Mouse (Mus musculus) CH12.LX (cell line): Measurements from ENCODE around the gene A630023A22Rik. TPM values are rescaled to one million over a fixed set of nuclear protein-coding genes. Genes with fewer than 3 reads are reported as not detected.

ENCODE experiments used
- DNase-seq: peaks from one replicate; pipeline ENCODE4 v3.0.0-alpha.2; 2013; ENCODE audit errors: extremely low read depth
- H3K27ac ChIP-seq: 2 replicates; pipeline ENCODE4 v1.5.1; 2012; ENCODE audit warnings: low read depth, mild to moderate bottlenecking, control low read depth, moderate library complexity; ENCODE audit not compliant: insufficient read depth
- H3K27me3 ChIP-seq: replicated peaks from 2 replicates; pipeline ENCODE3; 2012; ENCODE audit warnings: inconsistent platforms
- H3K36me3 ChIP-seq, 2 experiments: replicated peaks in 1 of 2; 2 replicates each; pipeline versions ENCODE3 to v1.6.1; 2012; ENCODE audit warnings: inconsistent platforms in 1 of 2, low read length in 1 of 2, mild to moderate bottlenecking in 1 of 2, mixed read lengths in 1 of 2, moderate library complexity in 1 of 2; ENCODE audit not compliant: control insufficient read depth in 1 of 2, insufficient read depth in 1 of 2
- H3K4me1 ChIP-seq, 2 experiments: 2 replicates each; pipeline ENCODE4 v1.6.1; 2012; ENCODE audit warnings: inconsistent platforms in 1 of 2, moderate library complexity in 1 of 2; ENCODE audit not compliant: insufficient read depth in 2 of 2, control insufficient read depth in 1 of 2
- H3K4me2 ChIP-seq: 2 replicates; pipeline ENCODE4 v1.6.1; 2012; ENCODE audit warnings: low read depth, mild to moderate bottlenecking, control low read depth; ENCODE audit not compliant: poor library complexity, insufficient read depth, severe bottlenecking
- H3K4me3 ChIP-seq, 3 experiments: fragments of 150-350 bp in 1 of 3; sonication (generic) in 1 of 3; replicated peaks in 1 of 3; 2 replicates each; pipeline versions ENCODE3 to v1.5.1; 2011 to 2012; ENCODE audit warnings: low read depth in 2 of 3, low read length in 2 of 3, mild to moderate bottlenecking in 2 of 3, moderate library complexity in 2 of 3, control low read depth in 1 of 3, improper control_type of control experiment in 1 of 3, inconsistent platforms in 1 of 3, mixed read lengths in 1 of 3; ENCODE audit not compliant: poor library complexity in 1 of 3
- H3K79me2 ChIP-seq: replicated peaks from 2 replicates; pipeline ENCODE4 v1.6.1; 2012; ENCODE audit warnings: mild to moderate bottlenecking, moderate library complexity; ENCODE audit not compliant: control insufficient read depth, poor library complexity, insufficient read depth, severe bottlenecking; ENCODE audit errors: extremely low read depth
- H3K9ac ChIP-seq: 2 replicates; pipeline ENCODE4 v1.6.1; 2012; ENCODE audit warnings: low read depth, mild to moderate bottlenecking, control low read depth, moderate library complexity; ENCODE audit not compliant: insufficient read depth
- H3K9me3 ChIP-seq: replicated peaks from 2 replicates; pipeline ENCODE3; 2012; ENCODE audit warnings: low read length, inconsistent platforms, mixed read lengths
- CHD1 ChIP-seq: IDR thresholded peaks from 2 replicates; pipeline ENCODE4 v1.6.1; 2012; ENCODE audit warnings: low read depth, low read length, improper control_type of control experiment, inconsistent platforms
- CHD2 ChIP-seq: IDR thresholded peaks from 2 replicates; pipeline ENCODE4 v1.6.1; 2011; ENCODE audit warnings: low read length, improper control_type of control experiment
- CTCF ChIP-seq, 2 experiments: IDR thresholded peaks in 1 of 2; conservative IDR thresholded peaks in 1 of 2; 2 replicates each; pipeline ENCODE4 v1.5.1; 2011 to 2012; ENCODE audit warnings: low read depth in 2 of 2, low read length in 2 of 2, improper control_type of control experiment in 1 of 2, inconsistent platforms in 1 of 2, mild to moderate bottlenecking in 1 of 2, moderate library complexity in 1 of 2
- E2F4 ChIP-seq: IDR thresholded peaks from 2 replicates; pipeline ENCODE4 v1.6.1; 2011; ENCODE audit warnings: low read depth, low read length, improper control_type of control experiment; ENCODE audit not compliant: insufficient replicate concordance
- ETS1 ChIP-seq: conservative IDR thresholded peaks from 2 replicates; pipeline ENCODE4 v1.6.1; 2012; ENCODE audit warnings: low read depth, mild to moderate bottlenecking, inconsistent platforms, low read length, improper control_type of control experiment, moderate library complexity
- GABPA ChIP-seq: IDR thresholded peaks from 2 replicates; pipeline ENCODE4 v1.6.1; 2012; ENCODE audit warnings: low read depth, low read length, improper control_type of control experiment, inconsistent platforms; ENCODE audit not compliant: insufficient replicate concordance
- IRF4 ChIP-seq: IDR thresholded peaks from 2 replicates; pipeline ENCODE4 v1.6.1; 2014; ENCODE audit warnings: low read depth, mild to moderate bottlenecking, inconsistent platforms, low read length, improper control_type of control experiment
- JUN ChIP-seq: IDR thresholded peaks from 2 replicates; pipeline ENCODE4 v1.6.1; 2011; ENCODE audit warnings: low read depth, mild to moderate bottlenecking, low read length, improper control_type of control experiment, moderate library complexity; ENCODE audit not compliant: insufficient read depth
- KAT2A ChIP-seq: IDR thresholded peaks from 2 replicates; pipeline ENCODE4 v1.6.1; 2012; ENCODE audit warnings: low read length, improper control_type of control experiment, inconsistent platforms; ENCODE audit not compliant: insufficient replicate concordance
- MAFK ChIP-seq: IDR thresholded peaks from 2 replicates; pipeline ENCODE4 v1.6.1; 2011; ENCODE audit warnings: low read length, improper control_type of control experiment; ENCODE audit not compliant: insufficient replicate concordance
- MAX ChIP-seq: IDR thresholded peaks from 2 replicates; pipeline ENCODE4 v1.6.1; 2011; ENCODE audit warnings: low read length, improper control_type of control experiment
- MAZ ChIP-seq: IDR thresholded peaks from 2 replicates; pipeline ENCODE4 v1.6.1; 2012; ENCODE audit warnings: low read depth, mild to moderate bottlenecking, inconsistent platforms, low read length, improper control_type of control experiment, moderate library complexity
- MEF2A ChIP-seq: IDR thresholded peaks from 2 replicates; pipeline ENCODE4 v1.6.1; 2014; ENCODE audit warnings: low read depth, mild to moderate bottlenecking, inconsistent platforms, low read length, improper control_type of control experiment, borderline replicate concordance
- NRF1 ChIP-seq: IDR thresholded peaks from 2 replicates; pipeline ENCODE4 v1.6.1; 2014; ENCODE audit warnings: low read depth, mild to moderate bottlenecking, inconsistent platforms, low read length, improper control_type of control experiment, moderate library complexity
- POLR2AphosphoS2 ChIP-seq: IDR thresholded peaks from 2 replicates; pipeline ENCODE4 v1.6.1; 2011; ENCODE audit warnings: low read depth, low read length, improper control_type of control experiment
- RAD21 ChIP-seq: IDR thresholded peaks from 2 replicates; pipeline ENCODE4 v1.6.1; 2011; ENCODE audit warnings: low read depth, mild to moderate bottlenecking, low read length, improper control_type of control experiment, moderate library complexity
- RCOR1 ChIP-seq: conservative IDR thresholded peaks from 2 replicates; pipeline ENCODE4 v1.6.1; 2012; ENCODE audit warnings: low read depth, mild to moderate bottlenecking, inconsistent platforms, low read length, improper control_type of control experiment
- SIN3A ChIP-seq: IDR thresholded peaks from 2 replicates; pipeline ENCODE4 v1.6.1; 2012; ENCODE audit warnings: low read length, improper control_type of control experiment, inconsistent platforms
- TCF12 ChIP-seq: IDR thresholded peaks from 2 replicates; pipeline ENCODE4 v1.6.1; 2014; ENCODE audit warnings: low read depth, mild to moderate bottlenecking, inconsistent platforms, low read length, improper control_type of control experiment
- UBTF ChIP-seq: IDR thresholded peaks from 2 replicates; pipeline ENCODE4 v1.6.1; 2012; ENCODE audit warnings: low read depth, mild to moderate bottlenecking, inconsistent platforms, low read length, improper control_type of control experiment, moderate library complexity
- USF1 ChIP-seq: IDR thresholded peaks from 2 replicates; pipeline ENCODE4 v1.6.1; 2014; ENCODE audit warnings: low read depth, mild to moderate bottlenecking, inconsistent platforms, low read length, improper control_type of control experiment
- ZC3H11A ChIP-seq: IDR thresholded peaks from 2 replicates; pipeline ENCODE4 v1.6.1; 2012; ENCODE audit warnings: low read depth, mild to moderate bottlenecking, inconsistent platforms, low read length, improper control_type of control experiment
- ZKSCAN1 ChIP-seq: IDR thresholded peaks from 2 replicates; pipeline ENCODE4 v1.6.1; 2012; ENCODE audit warnings: low read depth, inconsistent platforms, low read length, improper control_type of control experiment, borderline replicate concordance
- dilution Hi-C: fragments of 300-500 bp; cut with MboI; formaldehyde crosslinking; loops from 2 replicates; pipeline ENCODE4 v1.14.3; 2020; ENCODE audit warnings: low sequenced_read_pairs; ENCODE audit not compliant: extremely low pct_unique_long_range_greater_than_20kb, extremely low pct_ligation_motif_present
- in situ Hi-C: fragments of 300-500 bp; cut with MboI; formaldehyde crosslinking; loops from 3 replicates; pipeline ENCODE4 v1.14.3; 2019; ENCODE audit warnings: low sequenced_read_pairs, low pct_ligation_motif_present, low pct_unique_long_range_greater_than_20kb, mixed read lengths
- polyA plus RNA-seq: library from polyadenylated mRNA; unstranded; fragments of >175 nt; gene quantifications from 2 replicates; pipeline ENCODE4 v1.2.1, GENCODE M21; 2012; ENCODE audit warnings: low read depth; ENCODE audit not compliant: insufficient read length
- total RNA-seq, 2 experiments: library from RNA; depleted of rRNA; stranded (reverse); fragments of 300-350 nt in 1 of 2; fragments of >200 nt in 1 of 2; gene quantifications; 2 replicates each; pipeline ENCODE4 v1.2.3; 2012 to 2014

Gene A630023A22Rik
- total and polyA plus RNA-seq, 3 experiments = 0.36 TPM; not detected in 2

- Histone ChIP-seq H3K4me3 (no peak overlapping the region), H3K9ac (no peak overlapping the region), H3K4me1 (peaks cover 0 to 5% of the 10 kb centered on the region in 2 experiments; a peak in 1 of 4 replicates), H3K36me3 (no peaks in the 10 kb centered on the region), H3K79me2 (no peaks in the 10 kb centered on the region), H3K4me2 (no peak overlapping the region), H3K9me3 (no peaks in the 10 kb centered on the region), H3K27ac (no peak overlapping the region), H3K27me3 (no peaks in the 10 kb centered on the region)
- in situ Hi-C loops = no loop called here
- dilution Hi-C loops = no loop called here
- TF ChIP-seq CTCF (conservative IDR thresholded peaks at IDR 0.05 in 1 of 2, IDR thresholded peaks at IDR 0.05 in 1 of 2; ENCODE audit: low read depth in 2 of 2, low read length in 2 of 2) (no peak), POLR2AphosphoS2 (no peak), SIN3A (no peak), CHD2 (no peak), ZC3H11A (no peak), MAX (no peak), RCOR1 (no peak), ZKSCAN1 (no peak), JUN (no peak), ETS1 (no peak), USF1 (no peak), CHD1 (no peak), E2F4 (no peak), NRF1 (no peak), GABPA (no peak), IRF4 (no peak), RAD21 (no peak), UBTF (no peak)
- DNase-seq = no peak
Observed at GRCm38 (mm10) chr14:34016938-34017337, 85.6 kb downstream of the A630023A22Rik start.

GRCm38 (mm10) chr14:34016381-34016780, 86.2 kb downstream of the A630023A22Rik start, which contains the start of gene Gm5460:
TSS of gene Gm5460 (plus strand) at chr14:34016758.
- Histone ChIP-seq H3K79me2 (no peaks in the 10 kb centered on the region), H3K27ac (no peak within 1 kb of the TSS), H3K27me3 (no peaks in the 10 kb centered on the region), H3K9me3 (no peaks in the 10 kb centered on the region), H3K4me1 (peaks cover 0 to 5% of the 10 kb centered on the region in 2 experiments; a peak in 1 of 4 replicates), H3K9ac (no peak within 1 kb of the TSS), H3K4me3 (no peak within 1 kb of the TSS), H3K36me3 (no peaks in the 10 kb centered on the region)
- no peak for DNase-seq
- in situ Hi-C loops = no loop called here
- dilution Hi-C loops = no loop called here
- TF ChIP-seq KAT2A = no peak
- no peak for TF ChIP-seq NRF1
- no peak for TF ChIP-seq UBTF
- TF ChIP-seq MAFK = no peak
- no peak for TF ChIP-seq TCF12
- TF ChIP-seq MAZ = no peak
- no peak for TF ChIP-seq MEF2A
- TF ChIP-seq, all 38 proteins: peak for 0
- H3K4me2 ChIP-seq = no peak within 1 kb of the TSS
